ENCODE assay signal across 16 mouse cellular contexts in the genomic region with DNA sequence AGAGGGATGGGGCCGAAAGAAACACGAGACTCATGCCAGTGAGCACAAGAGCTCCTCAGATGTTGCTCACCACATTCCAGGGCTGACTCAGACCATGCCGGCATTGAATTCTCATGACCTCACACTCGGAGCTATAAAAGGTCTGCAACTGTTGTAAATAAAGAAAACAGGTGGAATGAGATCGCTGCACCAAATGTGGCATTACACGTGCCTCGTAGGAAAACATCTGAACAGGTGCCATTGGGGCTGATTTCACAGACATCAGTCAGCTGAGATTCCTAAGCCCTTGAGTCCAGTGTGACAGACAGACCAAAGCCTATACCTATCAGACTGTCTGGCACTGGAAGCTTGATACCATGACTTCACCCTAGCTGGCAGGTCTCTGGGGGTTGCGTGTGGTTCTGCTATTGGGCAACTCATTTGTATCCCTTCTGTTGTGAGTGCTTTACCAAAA.
DNase-seq lines count a peak whose midpoint lies in the region; ATAC-seq and TF ChIP-seq lines count a peak whose summit lies in the region.
"Had no signal": no experiment of that assay in that cellular context is flagged by ENCODE, and none has a peak within 500 bp of the region (broad histone marks: within the 10 kb centered on the region; RNA-seq: fewer than 3 reads in every experiment).

No protein-coding gene starts in this region.

- WGBS in kidney, postnatal 0 days = 46% methylated on average over 8 of the region's 8 CpGs
- 77% methylated on average over 8 of the region's 8 CpGs for WGBS in forebrain, embryonic 14.5 days

- no peak for ATAC-seq in kidney, postnatal 0 days (replicated peaks; ENCODE audit: low FRiP score, low read depth)
- no peak for ATAC-seq in forebrain, embryonic 14.5 days
- ATAC-seq: midbrain, embryonic 16.5 days had no signal

- H3K27me3 ChIP-seq in kidney, postnatal 0 days (ENCODE audit: insufficient read depth, low read length) = no peaks in the 10 kb centered on the region
- no peaks in the 10 kb centered on the region for H3K27me3 ChIP-seq in forebrain, embryonic 14.5 days (replicated peaks; ENCODE audit: control insufficient read depth, insufficient read depth, low read length)
- H3K27me3 ChIP-seq: lung, embryonic 15.5 days; neural tube, embryonic 13.5 days; stomach, embryonic 15.5 days had no signal

- peak; percentile 33 to 41 for DNase-seq in adrenal gland, adult (ENCODE audit: inconsistent age in 2 of 2, low spot score in 1 of 2)
- DNase-seq in adrenal gland, postnatal 4 days (ENCODE audit: low spot score in 2 of 2) = no peak
- DNase-seq in gastrocnemius, postnatal 10 days = peak; percentile 3
- DNase-seq in gastrocnemius, postnatal 25 days = no peak
- DNase-seq in kidney, postnatal 0 days (ENCODE audit: low spot score) = peak; percentile 22
- DNase-seq in kidney, adult 11 months = no peak
- peak; percentile 2 for DNase-seq in skeletal muscle tissue, adult 2 months (ENCODE audit: low read depth, low spot score)
- DNase-seq in forebrain, embryonic 14.5 days (ENCODE audit: low spot score) = no peak
- DNase-seq: cerebellum, adult 11-12 months; kidney, postnatal 36 days; liver had no signal

- H3K4me2 ChIP-seq in kidney, postnatal 0 days (ENCODE audit: low read length) = no peak overlapping the region
- no peak overlapping the region for H3K4me2 ChIP-seq in forebrain, embryonic 14.5 days (ENCODE audit: low read length)
- H3K4me2 ChIP-seq: lung, embryonic 15.5 days; neural tube, embryonic 13.5 days; stomach, embryonic 15.5 days had no signal

- H3K9me3 ChIP-seq in kidney, postnatal 0 days (replicated peaks; ENCODE audit: low read length) = no peaks in the 10 kb centered on the region
- no peaks in the 10 kb centered on the region for H3K9me3 ChIP-seq in forebrain, embryonic 14.5 days (replicated peaks; ENCODE audit: control insufficient read depth, low read length)
- H3K9me3 ChIP-seq: hindbrain, embryonic 10.5 days; lung, embryonic 15.5 days; neural tube, embryonic 13.5 days; stomach, embryonic 15.5 days had no signal

- H3K36me3 ChIP-seq in kidney, postnatal 0 days (ENCODE audit: insufficient read depth, low read length) = no peaks in the 10 kb centered on the region
- H3K36me3 ChIP-seq in forebrain, embryonic 14.5 days (ENCODE audit: control insufficient read depth, insufficient read depth, low read length) = no peaks in the 10 kb centered on the region
- H3K36me3 ChIP-seq: hindbrain, embryonic 10.5 days; lung, embryonic 15.5 days; neural tube, embryonic 13.5 days; stomach, embryonic 15.5 days had no signal

- H3K4me1 ChIP-seq in kidney, postnatal 0 days (replicated peaks; ENCODE audit: insufficient read depth, low read length) = no peaks in the 10 kb centered on the region
- no peaks in the 10 kb centered on the region for H3K4me1 ChIP-seq in forebrain, embryonic 14.5 days (ENCODE audit: control insufficient read depth, insufficient read depth, low read length)
- H3K4me1 ChIP-seq: hindbrain, embryonic 10.5 days; lung, embryonic 15.5 days; neural tube, embryonic 13.5 days; stomach, embryonic 15.5 days had no signal

- H3K4me3 ChIP-seq in kidney, postnatal 0 days (replicated peaks; ENCODE audit: low read depth, low read length) = no peak overlapping the region
- no peak overlapping the region for H3K4me3 ChIP-seq in forebrain, embryonic 14.5 days (ENCODE audit: low read depth, low read length)
- H3K4me3 ChIP-seq: hindbrain, embryonic 10.5 days; lung, embryonic 15.5 days; neural tube, embryonic 13.5 days; stomach, embryonic 15.5 days had no signal

- H3K27ac ChIP-seq in kidney, postnatal 0 days = no peak overlapping the region
- H3K27ac ChIP-seq in forebrain, embryonic 14.5 days (ENCODE audit: low read depth, low read length) = no peak overlapping the region
- H3K27ac ChIP-seq: hindbrain, embryonic 10.5 days; lung, embryonic 15.5 days; neural tube, embryonic 13.5 days; stomach, embryonic 15.5 days had no signal

- TF ChIP-seq CTCF in kidney, postnatal 0 days (IDR thresholded peaks at IDR 0.05; ENCODE audit: low read depth) = no peak

- H3K9ac ChIP-seq in kidney, postnatal 0 days (ENCODE audit: low read depth, low read length) = no peak overlapping the region
- H3K9ac ChIP-seq in forebrain, embryonic 14.5 days (ENCODE audit: low read length) = no peak overlapping the region
- H3K9ac ChIP-seq: lung, embryonic 15.5 days; neural tube, embryonic 13.5 days; stomach, embryonic 15.5 days had no signal

Comparison
In these comparisons a context has a peak if more than half of its experiments do, and no peak if none do; other contexts are left out.
1. DNase-seq: peak in adrenal gland, adult (2 of 2), gastrocnemius, postnatal 10 days (single experiment), kidney, postnatal 0 days (single experiment) and skeletal muscle tissue, adult 2 months (single experiment); none in adrenal gland, postnatal 4 days (0 of 2), gastrocnemius, postnatal 25 days (single experiment), kidney, adult 11 months (single experiment) and forebrain, embryonic 14.5 days (single experiment).